Mouse (Mus musculus) layer of hippocampus, postnatal 25 days (tissue): ENCODE results near the gene Abat. TPM values are rescaled to one million over a fixed set of nuclear protein-coding genes. Genes with fewer than 3 reads are reported as not detected.

ENCODE experiments used
- DNase-seq, 2 experiments: peaks; one replicate each; pipeline ENCODE4 v3.0.0; 2022; ENCODE audit warnings: mixed read lengths in 2 of 2, low spot score in 1 of 2; ENCODE audit errors: extremely low spot score in 1 of 2
- total RNA-seq, 2 experiments: library from RNA; stranded (reverse); gene quantifications; 2 replicates each; pipeline ENCODE4 v1.2.3; 2021

Gene Abat
- total RNA-seq, 2 experiments from 2014 or later, result 136 to 146 TPM

GRCm38 (mm10) chr16:8619659-8620314, 106.6 kb downstream of the Abat start:
- DNase-seq, result no peak

GRCm38 (mm10) chr16:8620315-8621115, 107.3 kb downstream of the Abat start:
- no peak for DNase-seq

DNA sequence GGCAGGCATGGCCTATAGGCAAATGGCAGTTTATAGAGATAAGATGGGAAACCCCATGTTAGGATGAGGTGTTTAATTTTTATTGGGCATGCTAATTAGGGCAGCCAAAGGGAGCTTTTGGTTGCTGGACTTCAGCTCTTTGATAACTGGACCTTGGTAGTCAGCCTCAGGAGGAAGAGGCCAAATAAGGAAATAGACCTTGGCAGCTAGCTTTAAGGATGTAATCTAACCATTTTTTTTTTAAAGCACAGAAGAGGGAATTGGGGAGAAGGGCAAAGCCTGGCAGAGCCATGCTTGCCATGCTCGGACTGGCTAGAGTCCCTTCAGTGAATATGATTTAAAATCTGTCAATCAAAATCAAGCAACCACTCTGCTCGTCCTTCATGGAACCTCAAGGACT, 117.2 kb downstream of the Abat start:
- no peak for DNase-seq

GRCm38 (mm10) chr16:8631428-8631827, 118.2 kb downstream of the Abat start:
- DNase-seq, result no peak

GRCm38 (mm10) chr16:8636867-8637216, 123.6 kb downstream of the Abat start:
- no peak for DNase-seq

DNA sequence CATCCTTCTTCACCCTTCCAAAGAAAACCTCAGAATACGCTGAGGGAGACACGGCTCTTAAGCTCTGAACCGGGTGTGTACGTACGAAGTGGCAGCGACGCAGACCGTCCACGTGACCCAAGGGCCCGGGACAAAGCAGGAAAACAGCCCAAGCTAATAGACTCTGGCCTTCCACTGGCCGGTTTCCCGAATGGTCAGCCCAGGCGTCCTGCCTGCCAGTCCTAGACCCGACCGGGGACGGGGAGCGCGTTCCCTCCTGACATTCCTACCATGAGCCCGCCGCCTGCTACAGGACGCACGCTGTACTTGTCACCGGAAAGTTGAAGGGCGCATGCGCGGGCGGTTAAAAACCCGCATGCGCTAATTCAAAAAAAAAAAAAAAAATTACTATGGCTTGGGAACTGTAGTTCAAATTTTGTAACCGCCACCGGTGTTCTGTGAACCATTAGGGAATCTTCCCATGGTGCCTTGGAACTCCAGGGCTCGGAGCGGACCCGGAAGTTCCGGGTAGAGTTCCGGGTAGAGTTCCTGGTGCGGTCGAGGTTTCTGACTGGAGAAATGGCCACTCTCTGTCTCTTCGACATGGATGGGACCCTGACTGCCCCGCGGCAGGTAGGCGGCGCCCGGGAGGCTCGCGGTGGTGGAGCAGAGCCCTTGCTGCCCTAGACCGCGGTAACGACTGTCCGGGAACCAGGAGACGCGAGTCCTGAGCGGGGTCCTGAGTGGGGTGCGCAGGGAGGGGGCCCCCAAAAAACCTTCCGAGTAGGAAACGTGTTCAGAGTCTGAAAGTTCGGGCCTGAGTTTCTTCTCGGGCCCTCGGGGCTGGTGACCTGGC, 124.2 kb downstream of the Abat start, which contains the start of the genes Pmm2 and Tmem186:
Gene Pmm2 (plus strand): TSS at position 458 of the 835 bp plus-strand sequence.
Gene Tmem186 (minus strand): TSS at position 496 of the 835 bp plus-strand sequence.
- peak; percentile 75 to 78 for DNase-seq

DNA sequence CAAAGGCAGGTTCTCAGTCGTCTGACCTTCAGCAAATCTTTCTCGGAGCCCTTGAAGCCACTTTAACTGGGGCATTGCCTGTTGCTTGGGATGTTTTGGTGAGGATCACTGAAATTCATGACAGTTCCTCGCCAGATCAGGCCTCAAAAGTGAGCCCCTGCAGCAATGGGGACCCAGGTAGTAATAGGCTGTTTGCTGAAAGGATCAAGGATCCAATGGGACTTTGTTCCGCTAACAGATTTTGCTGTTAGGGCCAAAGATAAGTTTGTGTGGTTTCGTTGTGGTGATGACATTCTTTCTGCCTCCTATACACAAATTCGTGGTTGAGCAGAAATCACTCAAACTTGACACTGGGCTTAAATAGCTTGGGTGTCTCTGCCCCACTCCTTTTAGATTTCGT, 124.9 kb downstream of the Abat start:
- no peak for DNase-seq

DNA sequence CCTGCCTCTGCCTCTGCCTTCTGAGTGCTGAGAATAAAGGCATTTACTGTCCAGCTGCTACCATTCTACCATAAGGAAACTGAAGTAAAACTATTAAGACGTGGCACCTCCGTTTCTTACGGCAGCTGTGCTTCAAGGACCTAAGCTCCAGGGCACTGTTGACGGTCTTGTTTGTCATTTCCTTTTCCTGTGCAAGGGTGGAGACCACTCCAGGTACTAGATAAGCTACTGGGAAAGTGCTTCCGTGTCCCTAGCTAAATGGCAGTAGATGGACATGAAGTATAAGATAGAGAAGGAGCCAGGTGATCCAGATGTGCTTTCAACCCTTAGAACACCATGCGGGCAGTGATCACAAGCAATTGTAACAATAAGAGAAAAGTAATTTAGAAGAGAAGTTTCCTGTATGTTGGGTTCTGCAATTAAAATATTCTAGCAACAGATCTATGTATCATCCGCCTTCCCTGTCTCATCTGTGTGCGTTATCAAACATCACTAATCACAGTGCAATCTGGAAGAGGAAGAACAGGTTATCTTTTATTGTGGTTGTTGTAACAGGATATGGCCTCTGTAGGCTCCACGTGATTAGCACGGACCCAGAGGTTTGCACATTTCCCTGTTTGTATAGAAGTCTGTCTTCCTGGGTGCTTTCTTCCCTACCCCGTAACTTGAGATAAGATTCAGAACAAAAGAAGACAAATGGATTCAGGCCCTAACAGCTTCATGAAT, 126.4 kb downstream of the Abat start:
- no peak for DNase-seq

- DNase-seq, result peak in 1 of 2 experiments; percentile 33
Observed at GRCm38 (mm10) chr16:8643855-8644254, 130.6 kb downstream of the Abat start.

- DNase-seq, result no peak
Observed at GRCm38 (mm10) chr16:8645546-8645945, 132.3 kb downstream of the Abat start.

DNA sequence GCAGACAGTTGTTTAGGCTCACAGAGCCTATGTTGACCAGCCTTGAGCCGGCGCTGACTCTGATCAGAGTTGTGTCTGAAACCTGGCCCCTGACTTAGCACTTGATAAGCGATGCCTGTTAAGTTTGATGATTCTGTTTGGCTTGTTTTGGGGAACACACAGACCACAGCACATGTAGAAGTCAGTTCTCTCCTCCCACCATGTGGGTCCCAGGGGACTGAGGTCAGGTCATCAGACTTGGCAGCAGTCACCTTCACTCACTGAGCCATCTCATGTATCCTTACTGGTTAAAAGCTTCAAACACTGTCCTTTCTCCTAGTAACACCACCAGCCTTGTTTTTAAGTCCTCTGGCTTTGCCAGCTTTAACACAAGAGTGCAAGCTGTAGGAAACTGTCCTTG, 136.8 kb downstream of the Abat start:
- DNase-seq, result no peak

- DNase-seq, result no peak
Observed at GRCm38 (mm10) chr16:8655108-8655507, 141.9 kb downstream of the Abat start.

GRCm38 (mm10) chr16:8655599-8655998, 142.4 kb downstream of the Abat start:
- DNase-seq, result no peak

GRCm38 (mm10) chr16:8656256-8656655, 143.0 kb downstream of the Abat start:
- no peak for DNase-seq

GRCm38 (mm10) chr16:8658349-8658748, 145.1 kb downstream of the Abat start:
- DNase-seq, result no peak

GRCm38 (mm10) chr16:8658764-8659163, 145.5 kb downstream of the Abat start:
- no peak for DNase-seq

- no peak for DNase-seq
Observed at GRCm38 (mm10) chr16:8663022-8663421, 149.8 kb downstream of the Abat start.

DNA sequence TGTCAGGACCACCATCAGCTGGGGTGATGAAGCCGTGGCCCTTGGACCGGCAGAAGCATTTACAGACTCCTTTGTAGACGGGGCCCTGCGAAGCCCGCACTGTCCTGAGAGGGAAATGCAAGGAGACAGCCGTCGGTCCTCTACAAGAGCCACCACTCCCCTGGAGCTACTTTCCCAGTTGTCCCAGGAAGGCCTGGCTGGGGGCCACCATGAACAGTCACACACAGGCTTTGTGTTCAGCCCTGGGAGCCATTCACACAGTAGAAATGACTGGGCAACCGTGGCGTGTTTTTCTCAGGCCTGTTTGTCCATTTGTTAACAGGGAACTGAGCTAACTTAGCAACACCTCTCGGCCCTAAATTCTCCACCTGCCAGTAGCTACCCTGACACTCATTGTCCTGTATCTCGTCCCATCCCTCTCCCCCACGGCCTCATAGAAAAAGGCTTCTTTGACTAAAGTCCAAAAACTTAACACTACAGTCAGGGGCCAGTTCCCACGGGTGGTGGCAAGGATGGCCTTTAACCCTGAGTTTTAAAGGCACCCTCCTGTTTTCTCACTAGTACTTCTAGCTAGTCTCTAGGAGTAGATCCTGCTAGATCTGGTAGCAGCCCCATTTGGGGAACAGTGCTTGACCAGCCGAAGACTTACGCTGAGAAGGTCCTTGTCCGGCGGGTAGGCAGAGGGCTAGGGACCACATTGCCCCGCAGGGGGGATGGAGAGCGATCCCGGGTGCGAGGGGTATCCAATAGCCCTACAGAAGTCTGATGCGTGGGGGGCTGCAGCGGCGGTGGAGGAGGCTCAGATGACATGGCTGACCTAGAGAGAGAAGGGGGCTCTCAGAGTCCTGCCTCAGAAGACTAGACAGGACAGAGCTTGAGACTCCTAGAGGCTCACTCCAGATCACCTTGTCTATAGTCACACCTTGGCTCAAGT, 150.6 kb downstream of the Abat start:
- no peak for DNase-seq

DNA sequence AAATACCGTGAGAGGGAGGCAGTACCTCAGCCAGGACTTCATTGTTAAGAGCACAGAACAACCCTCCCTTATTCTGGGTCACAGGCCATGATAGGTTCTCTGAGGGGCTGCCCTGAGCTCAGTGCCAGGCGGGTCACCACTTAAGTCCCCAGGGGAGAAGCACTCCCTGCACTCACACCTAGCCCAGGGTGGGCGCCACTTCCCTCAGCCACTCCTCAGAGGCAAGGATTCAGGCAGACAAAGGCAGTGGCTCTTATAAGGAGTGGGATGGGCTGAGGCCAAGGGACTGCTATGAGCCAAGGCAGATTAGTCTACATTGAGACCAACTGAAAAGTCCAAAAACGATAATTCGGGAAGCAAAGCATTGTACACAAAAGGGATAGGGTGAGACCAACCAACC, 152.1 kb downstream of the Abat start:
- DNase-seq, result no peak
